Mouse (Mus musculus) hindbrain, embryonic 16.5 days (tissue): ENCODE results near the gene Rac3. TPM values are rescaled to one million over a fixed set of nuclear protein-coding genes. Genes with fewer than 3 reads are reported as not detected.

Source experiments
- ATAC-seq: fragments of 200-750 bp; cut with Nextera tagmentation; 2 replicates; pipeline ENCODE4 v1.8.0; 2017; ENCODE audit warnings: moderate TSS enrichment, moderate library complexity
- H3K27ac ChIP-seq: fragments of 300-500 bp; sonication (generic); 2 replicates; pipeline ENCODE4 v1.5.1; 2014; ENCODE audit warnings: low read depth, mild to moderate bottlenecking, control low read depth, low read length, moderate library complexity
- H3K27me3 ChIP-seq: fragments of 300-500 bp; sonication (generic); replicated peaks from 2 replicates; pipeline ENCODE4 v1.6.1; 2014; ENCODE audit warnings: low read length; ENCODE audit not compliant: control insufficient read depth, insufficient read depth
- H3K36me3 ChIP-seq: fragments of 300-500 bp; sonication (generic); 2 replicates; pipeline ENCODE4 v1.6.1; 2014; ENCODE audit warnings: mild to moderate bottlenecking, low read length, moderate library complexity, mixed read lengths; ENCODE audit not compliant: control insufficient read depth, insufficient read depth
- H3K4me1 ChIP-seq: fragments of 300-500 bp; sonication (generic); 2 replicates; pipeline ENCODE4 v1.6.1; 2014; ENCODE audit warnings: low read depth, low read length; ENCODE audit not compliant: control insufficient read depth, insufficient read depth
- H3K4me2 ChIP-seq: fragments of 300-500 bp; sonication (generic); 2 replicates; pipeline ENCODE4 v1.6.1; 2014; ENCODE audit warnings: mild to moderate bottlenecking, low read length, control low read depth, moderate library complexity
- H3K4me3 ChIP-seq: fragments of 300-500 bp; sonication (generic); 2 replicates; pipeline ENCODE4 v1.5.1; 2014; ENCODE audit warnings: mild to moderate bottlenecking, low read length, control low read depth, moderate library complexity
- H3K9ac ChIP-seq: fragments of 300-500 bp; sonication (generic); 2 replicates; pipeline ENCODE4 v1.6.1; 2014; ENCODE audit warnings: low read depth, mild to moderate bottlenecking, control low read depth, low read length, moderate library complexity
- H3K9me3 ChIP-seq: fragments of 300-500 bp; sonication (generic); 2 replicates; pipeline ENCODE4 v1.6.1; 2014; ENCODE audit warnings: mild to moderate bottlenecking, low read length, moderate library complexity; ENCODE audit not compliant: control insufficient read depth
- WGBS: fragments of 180-500 bp; shearing (Covaris S2); extraction: QIAGEN DNeasy Blood & Tissue Kit; methylation state at CpG from one replicate; pipeline ENCODE4 v1.1.7; 2014; 5-methylcytosine and 5-hydroxymethylcytosine counted together
- polyA plus RNA-seq: library from polyadenylated mRNA; unstranded; fragments of >200 nt; fragmentation: Nextera tagmentation; extraction: Ambion mirVana; gene quantifications from 2 replicates; pipeline ENCODE4 v1.2.1, GENCODE M21; 2015

Gene Rac3
- polyA plus RNA-seq, 1 experiment from 2014 or later: 705 TPM

DNA sequence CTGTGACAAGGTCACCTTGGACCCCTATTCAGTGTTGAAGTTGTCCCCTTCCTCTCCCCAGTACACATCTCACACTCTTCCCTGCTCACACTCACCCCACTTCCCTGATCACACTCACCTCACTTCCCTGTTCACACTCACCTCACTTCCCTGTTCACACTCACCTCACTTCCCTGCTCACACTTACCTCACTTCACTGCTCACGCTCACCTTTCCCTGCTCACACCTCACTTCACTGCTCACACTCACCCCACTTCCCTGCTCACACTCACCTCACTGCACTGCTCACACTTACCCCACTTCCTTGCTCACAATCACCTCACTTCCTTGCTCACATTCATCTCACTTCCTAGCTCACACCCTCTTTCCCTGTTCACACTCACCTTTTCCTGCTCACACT, 10.1 kb downstream of the Rac3 start:
- Histone ChIP-seq H3K36me3 (no peaks in the 10 kb centered on the region), H3K9me3 (no peaks in the 10 kb centered on the region), H3K4me1 (peaks cover 7% of the 10 kb centered on the region), H3K27ac (no peak overlapping the region), H3K27me3 (peaks cover 2% of the 10 kb centered on the region; the same call in 1 of the 2 replicates), H3K4me2 (no peak overlapping the region), H3K9ac (no peak overlapping the region), H3K4me3 (no peak overlapping the region)
- no peak for ATAC-seq
- 90% methylated on average over 1 of the region's 1 CpGs for WGBS

DNA sequence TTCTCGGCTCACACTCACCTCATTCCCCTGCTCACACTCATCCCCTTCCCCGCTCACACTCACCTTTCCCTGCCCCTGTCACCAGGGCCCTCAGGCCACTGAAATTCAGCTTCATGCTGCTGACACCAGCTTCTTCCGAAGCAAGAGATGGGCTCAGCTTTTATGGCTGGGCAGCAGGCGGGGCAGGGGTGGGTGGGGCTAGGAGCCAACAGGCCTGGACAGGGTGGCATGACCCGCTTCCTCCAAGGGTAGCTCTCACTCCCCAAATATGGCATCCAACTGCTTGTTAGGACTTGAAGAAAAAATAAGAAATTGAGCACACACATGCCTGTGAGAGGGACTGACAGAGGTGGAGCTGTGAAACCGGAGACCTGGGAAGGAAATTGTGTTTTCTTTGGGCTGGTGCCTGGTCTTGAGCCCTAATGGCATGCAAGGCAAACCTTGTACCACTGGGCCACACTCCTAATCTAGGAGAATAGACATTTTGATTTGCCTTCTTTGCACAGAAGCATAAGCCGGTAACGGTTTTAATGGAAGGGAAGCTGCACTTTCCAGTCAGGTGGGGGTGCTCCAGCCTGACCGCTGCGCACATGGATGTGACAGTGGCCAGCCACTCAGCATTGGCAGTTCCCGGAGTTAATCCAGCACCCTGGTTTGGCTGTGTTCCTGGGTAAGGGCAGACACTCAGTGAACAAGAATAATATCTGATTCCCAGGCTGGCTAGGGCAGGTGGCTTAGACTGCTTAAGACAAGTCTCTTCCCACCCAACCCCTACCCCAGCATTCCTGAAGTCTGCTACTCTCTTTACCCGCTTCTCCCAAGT, 10.8 kb downstream of the Rac3 start, which contains the start of gene Cbr2:
Gene Cbr2, minus strand, starts transcription at position 257 of the 823 bp plus-strand sequence.
- Histone ChIP-seq H3K9ac (no peak within 1 kb of the TSS), H3K4me2 (no peak within 1 kb of the TSS), H3K9me3 (no peaks in the 10 kb centered on the region), H3K4me1 (peaks cover under 1% of the 10 kb centered on the region; the same call in 1 of the 2 replicates), H3K36me3 (no peaks in the 10 kb centered on the region), H3K4me3 (no peak within 1 kb of the TSS), H3K27ac (no peak within 1 kb of the TSS), H3K27me3 (peaks cover 2% of the 10 kb centered on the region; the same call in 1 of the 2 replicates)
- 81% methylated on average over 12 of the region's 12 CpGs for WGBS
- no peak for ATAC-seq

DNA sequence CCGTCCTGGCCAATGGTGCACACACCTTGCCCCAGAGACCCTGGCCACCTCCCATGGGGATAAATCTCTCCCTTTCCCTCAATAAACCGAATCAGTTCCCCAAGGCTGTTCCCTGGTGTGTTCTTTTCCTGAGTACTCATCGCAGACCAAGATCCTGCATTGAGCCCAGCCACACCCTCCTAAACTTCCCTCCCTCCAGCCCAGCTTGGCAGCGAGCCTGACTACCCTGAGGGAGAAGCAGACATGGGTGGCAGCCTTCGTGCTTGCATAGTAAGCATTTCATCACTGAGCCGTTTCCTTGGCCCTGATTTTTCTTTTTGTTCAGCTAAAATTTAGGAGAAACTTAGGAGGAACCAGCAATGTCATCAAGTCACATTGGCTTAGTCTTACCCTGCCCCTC, 12.3 kb downstream of the Rac3 start:
- no peaks in the 10 kb centered on the region for H3K36me3 ChIP-seq
- H3K4me2 ChIP-seq: no peak overlapping the region
- no peaks in the 10 kb centered on the region for H3K4me1 ChIP-seq
- no peak overlapping the region for H3K27ac ChIP-seq
- H3K27me3 ChIP-seq: peaks cover 2% of the 10 kb centered on the region; the same call in 1 of the 2 replicates
- H3K4me3 ChIP-seq: no peak overlapping the region
- no peaks in the 10 kb centered on the region for H3K9me3 ChIP-seq
- ATAC-seq: no peak
- WGBS: 60% methylated on average over 6 of the region's 6 CpGs
- H3K9ac ChIP-seq: no peak overlapping the region

DNA sequence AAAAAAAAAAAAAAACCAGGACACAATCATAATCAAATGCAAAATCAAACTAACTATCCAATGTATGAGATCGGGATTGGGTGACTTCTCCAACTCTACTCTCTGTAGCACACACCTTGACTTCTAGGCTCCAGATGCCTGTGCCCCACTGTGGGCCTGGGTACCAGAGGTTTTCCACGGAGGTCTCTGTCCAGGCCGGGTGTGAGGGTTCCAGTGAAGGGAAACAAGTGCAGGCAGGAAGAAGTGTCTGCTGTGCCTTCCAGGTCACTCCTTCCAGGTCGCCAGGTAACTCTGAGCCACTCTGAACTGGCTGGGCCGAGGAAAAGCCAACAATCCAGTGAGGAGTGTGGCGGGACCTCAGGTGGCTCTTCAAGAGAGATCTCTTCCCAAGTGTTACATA, 15.2 kb downstream of the Rac3 start:
- Histone ChIP-seq H3K4me2 (no peak overlapping the region), H3K36me3 (no peaks in the 10 kb centered on the region), H3K9me3 (no peaks in the 10 kb centered on the region), H3K4me3 (no peak overlapping the region), H3K27me3 (peaks cover 2% of the 10 kb centered on the region; the same call in 1 of the 2 replicates), H3K27ac (no peak overlapping the region), H3K9ac (no peak overlapping the region), H3K4me1 (no peaks in the 10 kb centered on the region)
- 81% methylated on average over 6 of the region's 6 CpGs for WGBS
- ATAC-seq: no peak

- H3K9ac ChIP-seq: no peak overlapping the region
- no peak for ATAC-seq
- H3K4me2 ChIP-seq: no peak overlapping the region
- H3K4me3 ChIP-seq: no peak overlapping the region
- H3K4me1 ChIP-seq: no peaks in the 10 kb centered on the region
- no peaks in the 10 kb centered on the region for H3K27me3 ChIP-seq
- H3K36me3 ChIP-seq: no peaks in the 10 kb centered on the region
- no peaks in the 10 kb centered on the region for H3K9me3 ChIP-seq
- H3K27ac ChIP-seq: no peak overlapping the region
- 92% methylated on average over 5 of the region's 5 CpGs for WGBS
Observed at GRCm38 (mm10) chr11:120740981-120741380, 19.7 kb downstream of the Rac3 start.

DNA sequence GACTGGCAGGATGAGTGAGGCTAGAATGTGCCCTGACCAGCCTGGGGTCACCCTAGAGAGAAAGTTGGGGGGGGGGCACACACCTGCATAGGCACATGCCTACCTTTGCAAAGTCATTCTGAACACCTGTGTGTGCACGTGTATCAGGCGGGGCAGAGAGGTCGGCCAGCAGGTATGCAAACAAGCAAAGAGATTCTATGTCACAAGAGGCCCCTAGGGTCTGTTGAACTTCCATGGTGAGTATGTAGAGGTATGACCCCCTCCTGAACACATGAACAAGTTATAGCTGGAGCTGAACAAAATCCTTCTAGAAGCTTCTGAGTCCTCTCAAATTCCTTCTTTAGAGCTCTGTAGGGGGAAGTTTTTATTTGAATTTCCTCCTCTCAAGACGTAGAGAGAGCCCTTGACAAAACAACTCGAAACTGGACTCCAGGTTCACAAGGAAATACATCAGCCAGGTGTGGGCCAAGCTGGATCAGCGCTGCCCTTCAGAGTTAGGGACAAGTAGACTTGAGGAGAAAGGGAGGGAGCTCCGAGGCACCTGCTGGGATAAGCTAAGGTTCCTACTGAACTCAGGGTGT, 22.9 kb downstream of the Rac3 start:
- Histone ChIP-seq H3K4me2 (no peak overlapping the region), H3K4me3 (no peak overlapping the region), H3K27ac (no peak overlapping the region), H3K9me3 (no peaks in the 10 kb centered on the region), H3K36me3 (no peaks in the 10 kb centered on the region), H3K9ac (no peak overlapping the region), H3K27me3 (no peaks in the 10 kb centered on the region), H3K4me1 (no peaks in the 10 kb centered on the region)
- 78% methylated on average over 7 of the region's 7 CpGs for WGBS
- no peak for ATAC-seq

DNA sequence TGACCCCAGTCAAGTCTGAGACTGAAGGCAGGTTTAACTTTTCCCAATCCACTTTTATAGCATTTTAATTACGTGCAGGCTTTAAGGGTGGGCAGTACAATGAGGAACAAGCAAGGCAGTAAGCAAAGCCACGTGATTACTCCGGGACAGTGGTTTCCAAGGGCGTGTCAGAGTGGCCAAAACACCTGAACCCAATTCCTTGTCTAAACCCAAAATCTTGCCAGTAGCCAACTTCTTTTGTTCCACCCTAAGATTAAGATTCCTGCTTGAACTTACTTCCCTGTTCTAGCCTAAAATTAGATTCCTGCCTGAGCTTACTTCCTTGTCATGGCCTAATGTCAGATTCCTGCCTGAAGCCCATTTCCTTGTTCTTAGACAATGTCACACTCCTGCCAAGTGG, 26.7 kb downstream of the Rac3 start:
- ATAC-seq: no peak

DNA sequence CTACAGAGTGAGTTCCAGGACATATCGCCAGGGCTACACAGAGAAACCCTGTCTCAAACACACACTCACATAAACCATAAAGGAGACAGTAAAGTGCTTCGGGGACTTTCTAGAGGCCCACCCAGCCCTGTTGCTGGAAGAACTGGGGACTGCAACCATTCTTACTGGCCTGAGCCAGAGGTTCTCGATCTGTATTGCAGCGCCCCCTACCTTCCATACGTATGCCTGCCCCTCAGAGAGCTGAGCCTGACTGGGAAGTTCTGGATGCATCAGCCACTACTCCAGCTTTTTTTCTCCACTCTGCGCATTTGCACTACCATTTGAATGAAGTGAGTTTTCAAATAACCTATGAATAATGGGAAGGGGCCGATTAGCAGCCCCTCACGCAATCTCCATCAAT, 28.2 kb downstream of the Rac3 start:
- no peak overlapping the region for H3K4me3 ChIP-seq
- 61% methylated on average over 8 of the region's 8 CpGs for WGBS
- ATAC-seq: no peak
- no peaks in the 10 kb centered on the region for H3K36me3 ChIP-seq
- H3K4me1 ChIP-seq: no peaks in the 10 kb centered on the region
- no peak overlapping the region for H3K4me2 ChIP-seq
- no peak overlapping the region for H3K27ac ChIP-seq
- H3K27me3 ChIP-seq: no peaks in the 10 kb centered on the region
- no peaks in the 10 kb centered on the region for H3K9me3 ChIP-seq
- H3K9ac ChIP-seq: no peak overlapping the region

More for the DNA sequence above, 26.7 kb downstream of the Rac3 start:
- H3K9me3 ChIP-seq: no peaks in the 10 kb centered on the region
- no peaks in the 10 kb centered on the region for H3K36me3 ChIP-seq
- H3K27me3 ChIP-seq: no peaks in the 10 kb centered on the region
- H3K4me2 ChIP-seq: no peak overlapping the region
- no peaks in the 10 kb centered on the region for H3K4me1 ChIP-seq
- WGBS: 88% methylated on average over 4 of the region's 4 CpGs
- H3K27ac ChIP-seq: no peak overlapping the region
- no peak overlapping the region for H3K4me3 ChIP-seq
- no peak overlapping the region for H3K9ac ChIP-seq

DNA sequence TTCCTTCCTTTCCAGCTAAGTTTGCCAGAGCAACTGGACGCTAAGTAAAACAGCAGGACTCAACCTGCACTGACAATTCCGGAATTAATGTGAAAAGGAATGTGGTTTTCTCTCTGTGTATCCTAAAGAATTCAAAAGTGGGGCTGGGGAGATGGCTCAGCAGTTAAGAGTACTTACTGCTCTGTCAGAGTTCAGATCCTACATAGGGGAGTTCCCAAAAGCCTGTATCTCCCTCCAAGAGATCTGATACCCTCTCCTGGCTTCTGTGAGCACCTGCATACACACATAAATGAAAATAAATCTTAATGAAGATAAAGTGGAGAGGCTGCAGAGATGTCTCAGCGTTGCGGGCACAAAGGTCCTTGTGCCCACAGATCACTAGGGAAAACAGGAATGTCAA, 30.3 kb downstream of the Rac3 start:
- no peaks in the 10 kb centered on the region for H3K27me3 ChIP-seq
- no peaks in the 10 kb centered on the region for H3K4me1 ChIP-seq
- no peak overlapping the region for H3K27ac ChIP-seq
- H3K4me2 ChIP-seq: no peak overlapping the region
- no peak overlapping the region for H3K9ac ChIP-seq
- WGBS: 75% methylated on average over 4 of the region's 4 CpGs
- no peak for ATAC-seq
- H3K4me3 ChIP-seq: no peak overlapping the region
- no peaks in the 10 kb centered on the region for H3K36me3 ChIP-seq
- no peaks in the 10 kb centered on the region for H3K9me3 ChIP-seq
